Mouse (Mus musculus): ENCODE measurements around the gene Wdr86. TPM values are rescaled to one million over a fixed set of nuclear protein-coding genes. Genes with fewer than 3 reads are reported as not detected.

Wdr86 gene
- polyA plus RNA-seq, 1 experiment from 2014 or later = 5.6 TPM

DNA sequence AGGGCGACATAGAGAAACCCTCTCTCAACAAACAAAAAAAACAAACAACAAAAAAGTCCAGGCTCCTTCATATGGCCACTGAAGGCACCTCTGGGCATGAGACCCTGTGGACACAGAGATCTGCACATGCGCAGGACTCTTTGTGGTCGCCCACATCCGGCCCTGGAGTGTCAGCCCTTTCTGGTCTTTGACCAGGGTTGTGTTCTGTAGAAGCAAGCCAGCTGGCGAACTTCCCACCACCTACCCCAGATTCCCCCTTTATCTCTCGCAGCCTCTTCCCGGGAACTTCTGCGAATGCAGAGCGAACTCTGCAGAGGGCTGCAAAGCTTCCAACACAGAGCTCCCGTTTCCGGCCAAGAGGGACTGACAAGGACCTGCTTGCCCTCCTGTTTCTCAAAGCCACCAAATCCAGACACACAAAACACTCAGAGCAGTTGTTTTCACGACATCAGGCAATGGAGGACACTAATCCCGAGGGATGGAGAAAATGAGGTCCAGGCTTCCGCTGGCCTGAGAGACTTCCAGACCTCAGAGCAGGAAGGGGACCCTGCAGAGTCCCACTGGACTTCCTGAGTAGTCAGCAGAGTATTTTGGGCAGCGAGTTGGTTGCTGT is 8.7 kb upstream of the Wdr86 start:
- ATAC-seq (ENCODE audit: low FRiP score, low TSS enrichment) (no peak), DNase-seq (peak; percentile 28)
- H3K9ac ChIP-seq (replicated peaks; ENCODE audit: low read length) = no peak overlapping the region
- WGBS = 69% methylated on average over 15 of the region's 15 CpGs
- no peak overlapping the region for H3K27ac ChIP-seq (replicated peaks; ENCODE audit: low read depth, low read length)
- H3K4me1 ChIP-seq (ENCODE audit: control insufficient read depth, insufficient read depth, low read length) = no peaks in the 10 kb centered on the region
- H3K9me3 ChIP-seq (ENCODE audit: control insufficient read depth, low read length) = no peaks in the 10 kb centered on the region
- H3K4me3 ChIP-seq (replicated peaks; ENCODE audit: low read depth, low read length) = no peak overlapping the region
- no peak overlapping the region for H3K4me2 ChIP-seq (ENCODE audit: low read length)
- no peaks in the 10 kb centered on the region for H3K27me3 ChIP-seq (ENCODE audit: control insufficient read depth, insufficient read depth, low read length)
- no peaks in the 10 kb centered on the region for H3K36me3 ChIP-seq (ENCODE audit: control insufficient read depth, insufficient read depth, low read length)

DNA sequence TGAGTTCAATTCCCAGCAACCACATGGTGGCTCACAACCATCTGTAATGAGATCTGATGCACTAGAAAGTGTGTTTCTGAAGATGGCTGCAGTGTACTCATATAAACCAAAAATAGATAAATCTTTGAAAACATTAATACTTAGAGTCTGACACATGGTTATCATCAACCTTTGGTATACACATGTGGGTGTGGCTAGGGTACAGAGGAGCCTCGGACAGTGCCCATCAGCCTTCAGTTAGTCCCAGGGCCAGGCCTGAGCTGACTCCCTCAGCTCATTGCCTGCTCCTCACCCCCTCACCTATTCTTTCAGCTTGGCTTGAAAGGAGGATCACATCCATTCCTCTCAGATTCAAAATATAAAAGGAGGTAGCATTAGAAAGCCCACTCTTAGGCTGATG is 8.0 kb upstream of the Wdr86 start:
- no peak overlapping the region for H3K4me2 ChIP-seq (ENCODE audit: low read length)
- H3K4me3 ChIP-seq (replicated peaks; ENCODE audit: low read depth, low read length) = no peak overlapping the region
- H3K9ac ChIP-seq (replicated peaks; ENCODE audit: low read length) = no peak overlapping the region
- H3K9me3 ChIP-seq (ENCODE audit: control insufficient read depth, low read length) = no peaks in the 10 kb centered on the region
- ATAC-seq (ENCODE audit: low FRiP score, low TSS enrichment) (no peak), DNase-seq (no peak)
- H3K27ac ChIP-seq (replicated peaks; ENCODE audit: low read depth, low read length) = no peak overlapping the region
- H3K27me3 ChIP-seq (ENCODE audit: control insufficient read depth, insufficient read depth, low read length) = no peaks in the 10 kb centered on the region
- WGBS = 89% methylated on average over 1 of the region's 1 CpGs
- H3K4me1 ChIP-seq (ENCODE audit: control insufficient read depth, insufficient read depth, low read length) = no peaks in the 10 kb centered on the region
- no peaks in the 10 kb centered on the region for H3K36me3 ChIP-seq (ENCODE audit: control insufficient read depth, insufficient read depth, low read length)

DNA sequence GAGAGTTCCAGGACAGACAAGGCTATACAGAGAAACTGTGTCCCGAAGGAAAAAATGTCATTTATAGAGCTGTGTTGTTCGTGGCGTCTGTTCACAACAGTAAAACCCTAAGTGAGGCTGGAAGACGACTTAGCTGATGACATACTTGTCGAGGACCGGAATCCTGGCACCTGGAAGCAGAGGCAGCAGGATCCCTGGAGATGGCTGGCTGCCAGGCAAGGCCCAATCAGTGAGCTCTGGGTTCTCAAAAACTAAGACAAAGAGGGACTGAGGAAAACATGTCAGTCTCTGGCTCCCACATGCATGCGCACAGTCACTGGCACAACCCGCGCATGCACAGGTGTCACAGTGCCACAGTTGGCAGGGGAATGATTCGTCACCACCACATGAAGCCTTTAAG is 7.1 kb upstream of the Wdr86 start:
- no peak for DNase-seq
- H3K4me1 ChIP-seq (ENCODE audit: control insufficient read depth, insufficient read depth, low read length) = peaks cover 5% of the 10 kb centered on the region; the same call in 1 of the 2 replicates
- no peak overlapping the region for H3K4me2 ChIP-seq (ENCODE audit: low read length)
- no peaks in the 10 kb centered on the region for H3K36me3 ChIP-seq (ENCODE audit: control insufficient read depth, insufficient read depth, low read length)
- H3K4me3 ChIP-seq (replicated peaks; ENCODE audit: low read depth, low read length) = no peak overlapping the region
- no peaks in the 10 kb centered on the region for H3K9me3 ChIP-seq (ENCODE audit: control insufficient read depth, low read length)
- H3K9ac ChIP-seq (replicated peaks; ENCODE audit: low read length) = no peak overlapping the region
- ATAC-seq (ENCODE audit: low FRiP score, low TSS enrichment) = no peak
- 92% methylated on average over 10 of the region's 10 CpGs for WGBS
- H3K27me3 ChIP-seq (ENCODE audit: control insufficient read depth, insufficient read depth, low read length) = no peaks in the 10 kb centered on the region
- H3K27ac ChIP-seq (replicated peaks; ENCODE audit: low read depth, low read length) = no peak overlapping the region

DNA sequence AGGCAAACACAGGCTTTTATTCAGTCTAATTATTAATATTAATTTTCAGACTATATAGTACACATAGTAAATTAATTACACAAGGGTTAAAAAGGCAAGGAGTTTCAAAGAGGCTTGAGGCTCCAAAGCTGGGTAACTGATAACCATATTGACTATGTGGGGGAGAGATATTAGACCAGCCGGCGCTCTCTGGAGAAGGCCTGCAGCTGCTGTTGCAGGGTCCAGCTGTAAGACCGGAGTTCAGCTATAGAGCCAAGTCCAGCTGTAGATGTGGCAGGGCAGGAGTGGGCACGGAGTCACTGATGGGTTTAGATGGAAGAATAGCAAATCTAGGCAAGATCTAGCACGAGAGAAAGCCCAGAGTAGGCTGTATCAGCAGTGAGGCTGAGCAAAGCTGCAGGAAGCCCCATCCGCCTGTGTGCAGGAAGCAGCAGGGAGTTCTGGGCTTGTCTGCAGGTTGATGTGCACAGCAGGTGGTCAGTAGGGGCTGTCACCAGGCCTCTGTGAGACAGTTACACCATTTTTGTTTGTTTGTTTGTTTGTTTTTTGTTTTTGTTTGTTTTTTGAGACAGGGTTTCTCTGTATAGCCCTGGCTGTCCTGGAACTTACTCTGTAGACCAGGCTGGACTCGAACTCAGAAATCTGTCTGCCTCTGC is 3.4 kb upstream of the Wdr86 start:
- no peak overlapping the region for H3K4me3 ChIP-seq (replicated peaks; ENCODE audit: low read depth, low read length)
- no peak overlapping the region for H3K9ac ChIP-seq (replicated peaks; ENCODE audit: low read length)
- peaks cover 33% of the 10 kb centered on the region for H3K27me3 ChIP-seq (ENCODE audit: control insufficient read depth, insufficient read depth, low read length)
- H3K4me2 ChIP-seq (ENCODE audit: low read length) = no peak overlapping the region
- 73% methylated on average over 7 of the region's 7 CpGs for WGBS
- H3K27ac ChIP-seq (replicated peaks; ENCODE audit: low read depth, low read length) = no peak overlapping the region
- ATAC-seq (ENCODE audit: low FRiP score, low TSS enrichment) (no peak), DNase-seq (no peak)
- H3K4me1 ChIP-seq (ENCODE audit: control insufficient read depth, insufficient read depth, low read length) = peaks cover 14% of the 10 kb centered on the region
- no peaks in the 10 kb centered on the region for H3K36me3 ChIP-seq (ENCODE audit: control insufficient read depth, insufficient read depth, low read length)
- no peaks in the 10 kb centered on the region for H3K9me3 ChIP-seq (ENCODE audit: control insufficient read depth, low read length)

DNA sequence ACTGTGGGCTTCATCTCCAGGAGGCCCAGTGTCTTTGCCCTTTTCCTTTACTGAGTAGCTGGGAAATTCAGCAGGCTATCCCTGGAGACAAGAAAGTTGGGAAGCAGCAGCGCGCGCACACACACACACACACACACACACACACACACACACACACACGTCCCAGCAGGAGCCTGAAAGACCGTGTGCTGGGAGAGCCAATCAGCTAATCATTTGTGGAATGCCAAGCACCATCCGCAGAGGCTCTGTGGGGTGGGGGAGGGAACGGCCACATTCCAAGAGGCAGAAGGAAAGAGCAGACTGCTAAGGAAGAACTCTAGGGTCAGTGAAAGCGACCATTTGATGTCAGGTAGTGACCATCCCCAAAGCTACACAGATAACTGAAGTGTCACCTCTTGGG is 2.6 kb upstream of the Wdr86 start:
- Histone ChIP-seq H3K9ac (replicated peaks; ENCODE audit: low read length) (no peak overlapping the region), H3K9me3 (ENCODE audit: control insufficient read depth, low read length) (no peaks in the 10 kb centered on the region), H3K4me3 (replicated peaks; ENCODE audit: low read depth, low read length) (no peak overlapping the region), H3K27me3 (ENCODE audit: control insufficient read depth, insufficient read depth, low read length) (peaks cover 33% of the 10 kb centered on the region), H3K36me3 (ENCODE audit: control insufficient read depth, insufficient read depth, low read length) (no peaks in the 10 kb centered on the region), H3K4me2 (ENCODE audit: low read length) (no peak overlapping the region), H3K27ac (replicated peaks; ENCODE audit: low read depth, low read length) (no peak overlapping the region), H3K4me1 (ENCODE audit: control insufficient read depth, insufficient read depth, low read length) (peaks cover 14% of the 10 kb centered on the region)
- DNase-seq (peak; percentile 50), ATAC-seq (ENCODE audit: low FRiP score, low TSS enrichment) (no peak)
- WGBS = 4% methylated on average over 8 of the region's 8 CpGs

DNA sequence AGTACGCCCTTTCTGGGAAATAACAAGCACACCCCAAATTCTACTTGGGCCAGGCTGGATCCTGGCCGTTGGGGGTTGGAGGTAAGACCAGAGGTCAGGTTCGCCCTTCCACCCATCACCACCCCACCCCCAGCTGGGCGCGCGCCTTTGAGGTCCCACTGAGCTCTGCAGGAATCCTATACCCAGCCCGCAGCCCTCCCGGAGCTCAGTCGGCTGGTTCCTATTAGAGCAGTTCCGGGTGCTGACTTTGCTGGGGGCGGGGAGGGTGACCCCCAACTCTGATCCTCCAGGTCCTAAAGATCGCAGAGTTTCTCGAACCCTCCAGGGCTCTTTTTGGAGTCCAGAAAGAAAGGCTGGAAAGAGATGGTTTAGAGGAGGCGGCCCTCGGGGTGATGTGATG is 459 bp upstream of the Wdr86 start:
- 3% methylated on average over 15 of the region's 15 CpGs for WGBS

DNA sequence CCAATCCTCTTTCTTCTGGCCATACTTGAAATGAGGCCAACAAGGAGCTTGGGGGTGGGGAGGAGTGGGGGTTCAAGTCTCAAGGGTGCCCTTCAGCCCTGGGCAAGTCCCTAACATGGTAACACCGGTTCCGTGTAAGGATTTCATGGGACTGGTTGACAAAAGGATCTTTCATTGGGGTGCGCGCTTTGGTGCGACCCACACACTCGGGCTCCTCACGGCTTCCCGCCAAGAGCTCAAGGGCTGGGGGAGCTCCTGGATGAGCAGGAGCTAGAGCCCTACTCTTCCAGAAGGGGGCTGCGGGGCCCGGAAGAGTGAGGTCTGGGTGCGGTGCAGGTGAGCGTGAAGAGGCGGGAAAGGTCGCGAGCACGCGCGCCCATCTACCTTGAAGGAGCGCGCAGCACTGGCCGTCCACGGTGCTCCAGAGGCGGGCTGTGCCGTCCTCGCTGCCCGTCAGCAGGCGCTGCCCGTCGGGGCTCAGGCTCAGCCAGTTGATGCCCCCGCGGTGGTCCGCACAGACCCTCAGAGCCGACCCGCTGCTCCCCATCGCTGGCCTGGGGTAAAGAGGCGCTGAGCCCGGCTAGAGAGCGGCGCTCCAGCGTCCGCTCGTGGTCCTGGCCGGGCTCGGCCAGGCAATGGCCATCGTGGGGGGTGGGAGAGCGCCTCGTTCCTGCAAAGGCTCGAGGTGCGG is 585 bp downstream of the Wdr86 start:
- ATAC-seq (ENCODE audit: low FRiP score, low TSS enrichment) = peak; percentile 27; the same call in 1 of the 2 replicates

More for the DNA sequence above, 459 bp upstream of the Wdr86 start:
- H3K4me1 ChIP-seq (ENCODE audit: control insufficient read depth, insufficient read depth, low read length) = peaks cover 14% of the 10 kb centered on the region
- H3K4me2 ChIP-seq (ENCODE audit: low read length) = peak overlapping the region; percentile 56
- H3K27me3 ChIP-seq (ENCODE audit: control insufficient read depth, insufficient read depth, low read length) = peaks cover 33% of the 10 kb centered on the region
- ATAC-seq (ENCODE audit: low FRiP score, low TSS enrichment) = no peak
- peak overlapping the region; percentile 42; the same call in 1 of the 2 replicates for H3K9ac ChIP-seq (replicated peaks; ENCODE audit: low read length)
- DNase-seq = no peak
- H3K4me3 ChIP-seq (replicated peaks; ENCODE audit: low read depth, low read length) = peak overlapping the region; percentile 35
- H3K36me3 ChIP-seq (ENCODE audit: control insufficient read depth, insufficient read depth, low read length) = no peaks in the 10 kb centered on the region
- H3K9me3 ChIP-seq (ENCODE audit: control insufficient read depth, low read length) = no peaks in the 10 kb centered on the region
- no peak overlapping the region for H3K27ac ChIP-seq (replicated peaks; ENCODE audit: low read depth, low read length)

DNA sequence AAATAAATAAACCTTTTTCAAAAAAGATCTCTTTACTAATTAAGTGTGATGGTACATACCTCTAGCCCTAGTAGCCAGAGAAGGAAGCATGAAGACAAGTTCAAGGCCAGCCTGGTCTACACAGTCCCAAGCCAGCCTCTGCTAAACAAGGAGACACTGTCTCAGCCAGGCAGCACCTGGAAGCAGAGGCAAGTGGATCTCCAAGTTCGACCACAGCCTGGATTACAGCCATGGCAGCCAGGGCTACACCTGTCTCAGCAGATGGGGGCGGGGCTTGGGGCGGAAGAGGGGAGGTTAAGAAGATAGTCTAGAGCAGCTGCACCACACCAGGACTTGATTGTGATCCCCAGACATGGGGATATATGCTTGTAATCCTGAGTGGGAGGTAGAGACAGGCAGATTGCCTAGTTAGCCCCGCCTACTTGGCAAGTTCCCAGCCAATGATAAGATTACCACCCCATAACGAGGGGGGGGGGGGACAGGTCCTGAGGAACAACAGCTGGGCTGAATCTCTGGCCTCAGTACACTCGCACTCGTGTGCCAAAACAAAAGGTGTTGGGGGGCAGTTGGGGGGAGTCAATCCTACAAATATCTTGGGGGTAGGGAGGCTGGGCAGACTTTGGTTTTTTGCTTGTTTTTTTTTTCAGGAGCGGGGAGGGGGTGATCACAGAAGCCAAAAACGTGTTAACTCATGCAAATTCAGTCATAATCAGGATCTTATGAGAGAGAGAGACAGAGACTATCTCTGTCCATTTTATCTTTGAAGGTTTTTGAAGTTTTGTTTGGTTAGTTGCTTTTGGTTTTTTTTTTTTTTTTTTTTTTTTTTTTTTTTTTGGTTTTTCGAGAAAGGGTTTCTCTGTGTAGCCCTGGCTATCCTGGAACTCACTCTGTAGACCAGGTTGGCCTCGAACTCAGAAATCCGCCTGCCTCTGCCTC is 3.4 kb downstream of the Wdr86 start:
- Histone ChIP-seq H3K4me2 (ENCODE audit: low read length) (no peak overlapping the region), H3K36me3 (ENCODE audit: control insufficient read depth, insufficient read depth, low read length) (no peaks in the 10 kb centered on the region), H3K9me3 (ENCODE audit: control insufficient read depth, low read length) (no peaks in the 10 kb centered on the region), H3K4me1 (ENCODE audit: control insufficient read depth, insufficient read depth, low read length) (peaks cover 12% of the 10 kb centered on the region), H3K9ac (replicated peaks; ENCODE audit: low read length) (no peak overlapping the region), H3K27me3 (ENCODE audit: control insufficient read depth, insufficient read depth, low read length) (peaks cover 31% of the 10 kb centered on the region), H3K27ac (replicated peaks; ENCODE audit: low read depth, low read length) (no peak overlapping the region), H3K4me3 (replicated peaks; ENCODE audit: low read depth, low read length) (no peak overlapping the region)
- DNase-seq (peak; percentile 38), ATAC-seq (ENCODE audit: low FRiP score, low TSS enrichment) (no peak)
- 70% methylated on average over 12 of the region's 12 CpGs for WGBS

More for the DNA sequence above, 585 bp downstream of the Wdr86 start:
- DNase-seq = peak; percentile 21
- H3K9ac ChIP-seq (replicated peaks; ENCODE audit: low read length) = peak overlapping the region; percentile 42; the same call in 1 of the 2 replicates
- H3K27ac ChIP-seq (replicated peaks; ENCODE audit: low read depth, low read length) = no peak overlapping the region
- WGBS = 1% methylated on average over 49 of the region's 49 CpGs
- H3K9me3 ChIP-seq (ENCODE audit: control insufficient read depth, low read length) = no peaks in the 10 kb centered on the region
- H3K27me3 ChIP-seq (ENCODE audit: control insufficient read depth, insufficient read depth, low read length) = peaks cover 33% of the 10 kb centered on the region
- H3K4me1 ChIP-seq (ENCODE audit: control insufficient read depth, insufficient read depth, low read length) = peaks cover 14% of the 10 kb centered on the region
- H3K4me3 ChIP-seq (replicated peaks; ENCODE audit: low read depth, low read length) = peak overlapping the region; percentile 35
- no peaks in the 10 kb centered on the region for H3K36me3 ChIP-seq (ENCODE audit: control insufficient read depth, insufficient read depth, low read length)
- peak overlapping the region; percentile 56 for H3K4me2 ChIP-seq (ENCODE audit: low read length)

Data from midbrain, embryonic 14.5 days (tissue).